Mouse (Mus musculus): ENCODE results near the gene Rfx8. TPM values are rescaled to one million over a fixed set of nuclear protein-coding genes. Genes with fewer than 3 reads are reported as not detected.

Rfx8 gene
- total and polyA plus RNA-seq, 3 experiments = not detected

DNA sequence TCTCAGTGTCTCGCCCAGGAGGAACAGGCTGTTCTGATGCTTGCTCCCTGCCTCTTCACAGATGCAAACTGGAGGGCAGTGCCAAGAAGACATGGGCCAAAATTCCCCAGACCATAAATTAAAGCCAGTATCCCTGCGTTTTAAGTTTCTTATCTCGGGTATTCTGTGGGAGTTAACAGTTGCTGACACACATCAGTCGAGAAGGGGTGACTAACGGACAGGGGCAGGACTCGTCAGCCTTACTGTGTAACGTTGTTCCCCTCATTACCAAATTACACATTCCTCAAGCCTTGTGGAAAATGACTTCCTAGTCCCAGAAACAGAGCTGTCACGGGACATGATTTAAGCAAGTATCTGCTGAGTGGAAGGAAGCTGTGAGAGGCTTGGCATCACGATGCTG, 33.5 kb downstream of the Rfx8 start:
- no peak for DNase-seq (ENCODE audit: low read depth, low spot score)
- Histone ChIP-seq H3K79me2 (ENCODE audit: control insufficient read depth, insufficient read depth, low read length, poor library complexity) (no peaks in the 10 kb centered on the region), H3K4me1 (ENCODE audit: control insufficient read depth in 1 of 2, insufficient read depth in 2 of 2, low read length in 2 of 2) (no peaks in the 10 kb centered on the region), H3K27ac (ENCODE audit: control insufficient read depth, low read depth, low read length) (no peak overlapping the region), H3K9me3 (replicated peaks; ENCODE audit: insufficient read depth, low read length) (no peaks in the 10 kb centered on the region), H3K4me3 (ENCODE audit: control insufficient read depth in 1 of 2, insufficient read depth in 1 of 2, low read depth in 2 of 2, low read length in 2 of 2) (no peak overlapping the region), H3K36me3 (ENCODE audit: control insufficient read depth in 1 of 2, insufficient read depth in 2 of 2, low read length in 2 of 2) (no peaks in the 10 kb centered on the region), H3K27me3 (ENCODE audit: control insufficient read depth in 1 of 2, insufficient read depth in 2 of 2, low read length in 2 of 2) (no peaks in the 10 kb centered on the region), H3K9ac (ENCODE audit: control insufficient read depth, low read depth, low read length, poor library complexity, severe bottlenecking) (no peak overlapping the region)
- no peak for TF ChIP-seq HCFC1 (IDR thresholded peaks at IDR 0.05; ENCODE audit: low read depth, low read length)
- TF ChIP-seq UBTF (IDR thresholded peaks at IDR 0.05; ENCODE audit: borderline replicate concordance, insufficient read depth, low read depth, low read length) = no peak
- TF ChIP-seq EP300 (IDR thresholded peaks at IDR 0.05; ENCODE audit: low read depth in 1 of 2, low read length in 2 of 2) = no peak
- TF ChIP-seq TAL1 (IDR thresholded peaks at IDR 0.05; ENCODE audit: low read length) = no peak
- TF ChIP-seq RAD21 (IDR thresholded peaks at IDR 0.05; ENCODE audit: low read depth, low read length) = no peak
- TF ChIP-seq POLR2AphosphoS5 (IDR thresholded peaks at IDR 0.05; ENCODE audit: borderline replicate concordance, low read depth, low read length) = no peak
- no peak for TF ChIP-seq NELFE (IDR thresholded peaks at IDR 0.05; ENCODE audit: low read depth, low read length)

DNA sequence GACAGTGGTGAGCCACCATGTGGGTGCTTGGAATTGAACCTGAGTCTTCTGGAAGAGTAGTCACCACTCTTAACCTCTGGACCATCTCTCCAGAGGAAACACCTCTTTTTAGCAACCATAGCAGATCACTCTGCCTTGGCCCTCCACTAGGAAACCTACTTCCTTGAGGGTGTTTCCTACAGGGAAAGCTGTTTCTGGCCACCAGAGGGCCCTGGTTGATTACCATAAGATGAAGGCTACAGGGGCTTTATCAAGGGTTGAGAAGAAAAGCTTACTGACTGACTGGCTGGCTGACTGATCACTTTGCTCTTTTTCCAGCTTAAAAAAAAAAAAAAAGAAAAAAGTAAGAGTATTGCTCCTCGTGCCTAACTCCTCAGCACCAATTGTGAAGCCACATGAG, 35.0 kb downstream of the Rfx8 start:
- Histone ChIP-seq H3K4me1 (ENCODE audit: control insufficient read depth in 1 of 2, insufficient read depth in 2 of 2, low read length in 2 of 2) (no peaks in the 10 kb centered on the region), H3K4me3 (ENCODE audit: control insufficient read depth in 1 of 2, insufficient read depth in 1 of 2, low read depth in 2 of 2, low read length in 2 of 2) (no peak overlapping the region), H3K9me3 (replicated peaks; ENCODE audit: insufficient read depth, low read length) (no peaks in the 10 kb centered on the region), H3K27ac (ENCODE audit: control insufficient read depth, low read depth, low read length) (no peak overlapping the region), H3K9ac (ENCODE audit: control insufficient read depth, low read depth, low read length, poor library complexity, severe bottlenecking) (no peak overlapping the region), H3K27me3 (ENCODE audit: control insufficient read depth in 1 of 2, insufficient read depth in 2 of 2, low read length in 2 of 2) (no peaks in the 10 kb centered on the region), H3K36me3 (ENCODE audit: control insufficient read depth in 1 of 2, insufficient read depth in 2 of 2, low read length in 2 of 2) (no peaks in the 10 kb centered on the region), H3K79me2 (ENCODE audit: control insufficient read depth, insufficient read depth, low read length, poor library complexity) (no peaks in the 10 kb centered on the region)
- TF ChIP-seq MAX (IDR thresholded peaks at IDR 0.05; ENCODE audit: low read length) = no peak
- no peak for TF ChIP-seq RCOR1 (IDR thresholded peaks at IDR 0.05; ENCODE audit: low read depth, low read length)
- TF ChIP-seq ELF1 (IDR thresholded peaks at IDR 0.05; ENCODE audit: low read depth, low read length) = no peak
- TF ChIP-seq ZMIZ1 (IDR thresholded peaks at IDR 0.05; ENCODE audit: low read depth, low read length) = no peak
- peak; percentile 42 for TF ChIP-seq RAD21 (IDR thresholded peaks at IDR 0.05; ENCODE audit: low read depth, low read length)
- no peak for TF ChIP-seq USF2 (IDR thresholded peaks at IDR 0.05; ENCODE audit: borderline replicate concordance in 1 of 2, insufficient read depth in 1 of 2, low read depth in 1 of 2, low read length in 2 of 2)
- TF ChIP-seq NELFE (IDR thresholded peaks at IDR 0.05; ENCODE audit: low read depth, low read length) = no peak
- TF ChIP-seq UBTF (IDR thresholded peaks at IDR 0.05; ENCODE audit: borderline replicate concordance, insufficient read depth, low read depth, low read length) = no peak
- TF ChIP-seq ETS1 (IDR thresholded peaks at IDR 0.05; ENCODE audit: low read depth, low read length) = no peak
- peak; percentile 41 for TF ChIP-seq SMC3 (IDR thresholded peaks at IDR 0.05; ENCODE audit: low read depth, low read length)
- no peak for TF ChIP-seq POLR2A (IDR thresholded peaks at IDR 0.05; ENCODE audit: control insufficient read depth in 1 of 2, insufficient read depth in 1 of 2, low read depth in 1 of 2, low read length in 2 of 2, poor library complexity in 1 of 2)
- TF ChIP-seq GATA1 (IDR thresholded peaks at IDR 0.05; ENCODE audit: low read depth, low read length) = no peak
- TF ChIP-seq KAT2A (conservative IDR thresholded peaks at IDR 0.05; ENCODE audit: low read depth, low read length) = no peak
- peak; percentile 39; the same call in 1 of the 2 replicates for TF ChIP-seq ZC3H11A (IDR thresholded peaks at IDR 0.05; ENCODE audit: low read depth, low read length)
- TF ChIP-seq E2F4 (IDR thresholded peaks at IDR 0.05; ENCODE audit: borderline replicate concordance, low read depth, low read length) = no peak
- TF ChIP-seq CTCF (IDR thresholded peaks at IDR 0.05 in 2 of 3, conservative IDR thresholded peaks at IDR 0.05 in 1 of 3; ENCODE audit: control insufficient read depth in 1 of 3, insufficient read depth in 1 of 3, low read depth in 2 of 3, low read length in 3 of 3, poor library complexity in 1 of 3, severe bottlenecking in 1 of 3) = peak; percentile 19 to 45 (median 36); a peak in 4 of 6 replicates
- no peak for TF ChIP-seq MYC (IDR thresholded peaks at IDR 0.05; ENCODE audit: low read depth, low read length)
- no peak for TF ChIP-seq ZNF384 (IDR thresholded peaks at IDR 0.05; ENCODE audit: low read depth, low read length)
- DNase-seq (ENCODE audit: low read depth, low spot score) = peak; percentile 19
